Mouse (Mus musculus) T-cell, adult 2 months (primary cell): ENCODE data around the gene Hdhd3.
"Not testable (repeated sequence)": the region's sequence is repeated elsewhere in the genome, so short reads cannot be mapped to it uniquely, and the experiment has no call there.

Experiments used
- DNase-seq: peaks from one replicate; pipeline ENCODE4 v3.0.0; 2022; ENCODE audit warnings: low spot score

The Hdhd3 gene

GRCm38 (mm10) chr4:62509946-62510345 lies 6.7 kb upstream of the Hdhd3 start:
- no peak for DNase-seq

GRCm38 (mm10) chr4:62508839-62509238 lies 5.6 kb upstream of the Hdhd3 start:
- DNase-seq: no peak

- DNase-seq: peak; percentile 51
Measured at GRCm38 (mm10) chr4:62506798-62507197, 3.5 kb upstream of the Hdhd3 start.

GRCm38 (mm10) chr4:62505991-62506390 lies 2.7 kb upstream of the Hdhd3 start:
- no peak for DNase-seq

GRCm38 (mm10) chr4:62502969-62503368 lies 298 bp downstream of the Hdhd3 start:
- DNase-seq: no peak

- DNase-seq: peak; percentile 54
Measured at GRCm38 (mm10) chr4:62501964-62502732, 1.1 kb downstream of the Hdhd3 start.

GRCm38 (mm10) chr4:62501534-62501933 lies 1.7 kb downstream of the Hdhd3 start:
- no peak for DNase-seq

GRCm38 (mm10) chr4:62500799-62501198 lies 2.5 kb downstream of the Hdhd3 start:
- DNase-seq: no peak

GRCm38 (mm10) chr4:62496815-62497214 lies 6.5 kb downstream of the Hdhd3 start:
- DNase-seq: no peak

GRCm38 (mm10) chr4:62495946-62496345 lies 7.3 kb downstream of the Hdhd3 start:
- no peak for DNase-seq

- no peak for DNase-seq
Measured at GRCm38 (mm10) chr4:62494230-62494629, 9.0 kb downstream of the Hdhd3 start.

- DNase-seq: no peak
Measured at GRCm38 (mm10) chr4:62492682-62493081, 10.6 kb downstream of the Hdhd3 start.

- no peak for DNase-seq
Measured at GRCm38 (mm10) chr4:62487914-62488313, 15.4 kb downstream of the Hdhd3 start.

- no peak for DNase-seq
Measured at GRCm38 (mm10) chr4:62487172-62487571, 16.1 kb downstream of the Hdhd3 start.

GRCm38 (mm10) chr4:62486162-62486696 lies 17.0 kb downstream of the Hdhd3 start:
- no peak for DNase-seq

GRCm38 (mm10) chr4:62485450-62486161 lies 17.7 kb downstream of the Hdhd3 start:
- DNase-seq: no peak

- no peak for DNase-seq
Measured at GRCm38 (mm10) chr4:62484928-62485327, 18.3 kb downstream of the Hdhd3 start.

GRCm38 (mm10) chr4:62480709-62481605 lies 22.3 kb downstream of the Hdhd3 start:
- peak; percentile 35 for DNase-seq

- peak; percentile 52 for DNase-seq
Measured at GRCm38 (mm10) chr4:62479937-62480708, 23.1 kb downstream of the Hdhd3 start, which contains the start of gene Bspry. Gene Bspry, plus strand, starts transcription at chr4:62480053.

GRCm38 (mm10) chr4:62479593-62479936 lies 23.7 kb downstream of the Hdhd3 start:
- DNase-seq: not testable (repeated sequence)

- DNase-seq: no peak
Measured at GRCm38 (mm10) chr4:62477542-62478244, 25.6 kb downstream of the Hdhd3 start.
